Mouse (Mus musculus): ENCODE data around the gene Ppp1r26.
"Not testable (repeated sequence)": the region's sequence is repeated elsewhere in the genome, so short reads cannot be mapped to it uniquely, and the experiment has no call there.

The Ppp1r26 gene

DNA sequence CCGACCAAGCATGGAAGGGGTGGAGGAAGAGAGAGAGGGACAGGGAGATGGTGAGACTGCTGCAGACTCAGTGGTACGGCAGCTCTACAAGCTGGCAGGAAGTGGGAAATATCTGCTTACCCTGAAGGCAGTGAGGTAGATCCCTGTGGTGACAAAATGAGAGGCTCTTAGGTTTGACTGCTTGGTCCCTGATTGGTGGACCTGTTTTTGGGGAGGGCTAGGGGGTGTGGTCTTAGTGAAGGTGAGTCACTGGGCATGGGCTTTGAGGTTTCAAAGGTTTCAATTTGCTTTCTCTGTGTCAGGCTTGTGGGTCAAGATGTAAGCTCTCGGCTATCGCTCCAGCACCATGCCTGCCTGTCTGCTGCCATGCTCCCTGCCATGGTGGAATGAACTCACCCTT is 1.5 kb upstream of the Ppp1r26 start:
- in situ Hi-C loops (cut with MboI, MseI), result no loop called here

- in situ Hi-C loops (cut with MboI, MseI), result no loop called here
These were observed 452 bp upstream of the Ppp1r26 start for GRCm38 (mm10) chr2:28446181-28446514.

DNA sequence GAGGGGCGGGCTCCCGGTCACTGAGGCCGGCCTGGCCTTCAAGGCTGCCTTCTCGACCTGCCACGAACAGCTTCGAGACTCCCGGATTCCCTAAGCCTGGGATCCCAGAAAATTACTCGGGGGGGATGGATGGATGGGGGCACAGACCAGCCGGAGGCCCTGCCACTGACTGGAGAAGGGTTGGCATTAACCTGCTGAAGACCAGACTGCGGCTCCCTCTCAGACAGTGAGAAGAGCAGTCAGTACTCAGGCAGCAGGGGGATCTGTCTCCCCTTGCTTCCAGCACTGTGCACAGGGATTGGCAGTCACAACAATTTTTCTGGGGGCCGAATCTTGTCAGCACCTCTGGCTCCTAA is 693 bp downstream of the Ppp1r26 start:
- in situ Hi-C loops (cut with MboI, MseI), result no loop called here

DNA sequence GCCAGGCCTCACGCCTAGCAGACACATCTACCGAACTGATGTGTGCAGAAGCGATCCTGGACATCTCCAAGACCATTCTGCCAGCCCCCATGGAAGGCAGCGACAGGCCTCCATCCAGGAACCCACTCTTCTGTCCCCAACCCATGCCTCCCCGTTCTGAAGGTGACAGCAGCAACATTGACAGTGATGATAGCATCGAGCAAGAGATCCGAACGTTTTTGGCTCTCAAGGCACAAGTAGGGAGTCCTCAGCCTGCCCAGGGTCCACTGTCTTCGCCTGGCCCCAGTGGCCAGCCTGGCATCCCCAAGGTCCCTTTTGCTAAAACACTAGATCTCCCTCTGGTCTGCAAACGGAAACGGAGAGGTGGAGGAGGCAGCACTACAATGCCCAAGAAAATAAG is 5.1 kb downstream of the Ppp1r26 start:
- in situ Hi-C loops (cut with MboI, MseI), result no loop called here

- in situ Hi-C loops (cut with MboI, MseI), result no loop called here
These were observed 6.9 kb downstream of the Ppp1r26 start for GRCm38 (mm10) chr2:28453539-28453938.

- in situ Hi-C loops (cut with MboI, MseI), result no loop called here
These were observed 10.0 kb downstream of the Ppp1r26 start for GRCm38 (mm10) chr2:28456616-28457015.

GRCm38 (mm10) chr2:28463919-28464318 is 17.3 kb downstream of the Ppp1r26 start:
- in situ Hi-C loops (cut with MboI, MseI), result no loop called here

DNA sequence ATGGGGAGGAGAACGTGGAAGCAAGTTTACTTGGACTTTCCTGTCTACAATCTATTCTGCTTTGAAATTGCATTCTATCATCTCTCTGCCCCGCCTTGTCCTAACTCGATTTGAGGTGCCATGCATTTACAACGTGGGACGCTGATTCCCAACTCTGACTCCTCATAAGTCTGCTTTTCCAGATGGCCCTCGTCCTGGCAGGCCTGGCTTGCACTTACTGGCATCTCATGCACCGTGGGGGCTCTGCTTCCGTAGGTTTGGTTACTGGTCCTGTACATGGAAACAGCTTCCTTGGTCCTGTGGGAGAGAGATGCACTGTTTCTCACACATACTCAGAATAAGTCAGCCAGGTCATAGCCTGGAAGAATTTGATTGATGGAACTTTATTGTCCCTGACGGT is 18.3 kb downstream of the Ppp1r26 start:
- in situ Hi-C loops (cut with MboI, MseI), result no loop called here

DNA sequence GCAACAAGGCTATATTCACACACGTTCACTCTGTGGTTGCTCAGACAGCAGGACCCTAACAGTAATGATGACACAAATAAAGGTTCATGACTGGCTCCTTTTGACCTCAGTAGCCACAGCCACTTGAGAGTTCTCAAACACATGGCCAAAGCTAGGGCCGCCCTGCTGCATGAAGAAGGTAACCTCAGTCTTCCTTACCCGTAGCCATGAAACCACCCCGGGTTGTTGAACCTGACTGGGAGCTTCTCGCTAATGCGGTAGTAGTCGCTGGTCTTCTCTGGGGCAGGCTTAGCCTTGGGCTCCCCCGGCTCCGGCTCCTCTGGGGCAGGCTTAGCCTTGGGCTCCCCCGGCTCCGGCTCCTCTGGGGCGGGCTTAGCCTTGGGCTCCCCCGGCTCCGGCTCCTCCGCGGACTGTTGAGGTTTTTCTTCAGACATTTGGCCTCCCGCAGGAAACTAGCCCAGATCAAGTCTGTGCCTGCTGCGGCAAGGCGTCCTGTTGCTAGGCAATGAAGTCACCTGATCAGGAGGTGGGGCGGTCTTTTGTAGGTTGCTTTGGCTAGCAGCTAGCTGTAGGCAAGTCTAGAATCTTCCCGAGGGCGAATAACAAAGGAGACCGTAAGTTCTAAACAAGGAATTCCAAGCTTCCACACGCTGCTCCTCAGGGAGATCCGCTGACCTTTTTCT is 19.4 kb downstream of the Ppp1r26 start, which contains the start of gene 1700007K13Rik:
Gene 1700007K13Rik, minus strand, starts transcription at position 497 of the 683 bp plus-strand sequence.
- in situ Hi-C loops (cut with MboI, MseI), result no loop called here

DNA sequence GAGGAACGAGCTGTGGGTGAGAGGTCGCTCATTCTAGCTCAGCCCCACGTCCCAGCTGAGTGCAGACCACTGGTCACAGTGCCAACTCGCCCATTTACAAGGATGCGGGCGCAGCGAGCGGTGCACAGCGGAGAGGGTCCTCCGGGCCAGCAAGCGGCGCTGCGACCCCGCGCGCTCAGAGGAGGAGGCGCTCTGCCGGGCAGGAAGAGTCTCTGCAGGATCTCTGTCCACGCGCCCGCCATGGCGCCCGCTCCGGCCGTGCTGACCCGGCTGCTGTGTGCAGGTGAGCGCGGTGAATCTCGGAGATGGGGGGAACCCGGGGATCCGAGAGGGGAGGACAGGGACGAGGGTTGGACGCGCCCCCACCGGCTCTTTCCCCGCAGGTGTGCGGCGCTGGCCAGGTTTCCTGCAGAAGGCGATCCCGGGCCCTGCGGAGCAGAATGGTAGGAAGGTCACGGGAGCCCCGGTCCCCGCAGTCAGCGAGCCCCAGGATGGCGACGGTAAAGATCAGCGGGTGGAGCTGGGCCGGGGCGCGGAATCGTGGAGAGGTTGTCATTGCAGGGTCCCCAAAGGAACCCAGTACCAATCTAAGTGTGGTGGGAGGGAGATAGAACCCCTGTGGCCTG is 21.4 kb downstream of the Ppp1r26 start, which contains the start of gene Mrps2:
Gene Mrps2, plus strand, starts transcription at position 207 of the 626 bp plus-strand sequence.
- in situ Hi-C loops (cut with MboI, MseI), result no loop called here

- in situ Hi-C loops (cut with MboI, MseI), result no loop called here
These were observed 22.1 kb downstream of the Ppp1r26 start for GRCm38 (mm10) chr2:28468486-28469225.

GRCm38 (mm10) chr2:28469461-28469860 is 22.9 kb downstream of the Ppp1r26 start:
- in situ Hi-C loops (cut with MboI, MseI), result no loop called here

GRCm38 (mm10) chr2:28470591-28470990 is 24.0 kb downstream of the Ppp1r26 start:
- in situ Hi-C loops (cut with MboI, MseI), result no loop called here

GRCm38 (mm10) chr2:28472011-28472410 is 25.4 kb downstream of the Ppp1r26 start:
- in situ Hi-C loops (cut with MboI, MseI), result not testable (repeated sequence)

- in situ Hi-C loops (cut with MboI, MseI), result not testable (repeated sequence)
These were observed 31.4 kb downstream of the Ppp1r26 start for GRCm38 (mm10) chr2:28477993-28478392.

GRCm38 (mm10) chr2:28479208-28480204 is 32.9 kb downstream of the Ppp1r26 start:
- in situ Hi-C loops (cut with MboI, MseI), result no loop called here

DNA sequence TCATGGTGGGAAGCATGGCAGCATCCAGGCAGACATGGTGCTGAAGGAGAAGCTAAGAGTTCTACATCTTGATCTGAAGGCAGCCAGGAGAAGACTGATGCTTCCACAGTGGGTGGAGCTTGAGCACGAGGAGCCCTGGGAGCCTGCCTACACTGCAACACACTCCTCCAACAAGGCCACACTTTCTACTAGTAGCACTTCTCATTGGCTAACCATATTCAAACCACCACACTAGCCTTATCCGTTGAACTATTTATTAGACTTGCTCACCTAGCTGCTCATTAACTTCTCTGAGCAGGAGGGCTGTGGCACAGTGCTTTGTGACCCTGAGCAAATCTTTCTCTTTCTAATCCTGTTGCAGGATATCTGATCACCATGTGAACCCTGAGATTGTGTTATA is 37.3 kb downstream of the Ppp1r26 start:
- in situ Hi-C loops (cut with MboI, MseI), result no loop called here

DNA sequence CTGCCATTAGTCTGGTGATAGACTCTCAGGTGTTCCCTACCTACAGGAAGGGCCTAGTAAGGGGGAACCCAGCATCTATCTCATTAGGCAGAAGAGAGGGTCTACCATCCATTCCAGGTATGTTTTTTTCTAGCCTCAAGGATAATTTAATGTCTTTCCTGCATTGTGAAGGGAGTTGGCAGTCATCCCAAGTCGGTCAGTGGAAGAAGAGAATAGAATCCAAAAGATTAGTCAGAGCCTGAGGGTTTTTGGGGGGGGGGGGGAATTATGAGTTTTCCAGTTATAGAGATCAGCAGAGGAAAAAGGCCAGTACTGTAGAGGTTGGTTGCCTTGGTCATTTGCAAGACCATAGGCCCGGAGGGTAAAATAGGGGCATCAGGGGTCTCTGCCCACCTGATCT is 47.9 kb downstream of the Ppp1r26 start:
- in situ Hi-C loops (cut with MboI, MseI), result no loop called here

DNA sequence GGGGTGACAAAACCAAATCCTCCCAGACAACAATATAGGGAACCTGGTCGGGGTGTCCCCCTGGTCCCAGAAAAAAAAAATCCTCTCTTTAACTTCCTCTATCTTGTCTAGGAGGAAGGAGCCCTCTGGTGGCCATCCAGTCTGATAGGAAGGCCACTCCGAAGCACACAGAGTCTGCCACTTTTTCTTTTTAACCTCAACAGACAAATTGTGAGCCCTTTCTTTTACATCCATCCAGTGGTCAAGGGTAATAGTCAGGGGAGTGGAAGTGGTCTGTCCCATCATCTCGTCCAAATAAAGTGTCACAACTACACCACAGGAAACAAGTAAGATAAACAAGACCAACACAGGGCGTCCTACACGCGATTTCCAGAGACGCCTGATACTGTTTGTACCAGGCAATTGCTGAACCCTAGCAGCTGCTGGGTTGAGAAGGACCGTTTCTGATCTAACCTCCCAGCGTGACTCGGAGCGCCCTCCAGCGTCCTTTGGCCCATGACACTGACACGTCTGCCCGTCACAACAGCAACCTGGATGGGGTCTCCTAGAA is 48.7 kb downstream of the Ppp1r26 start:
- in situ Hi-C loops (cut with MboI, MseI), result no loop called here

DNA sequence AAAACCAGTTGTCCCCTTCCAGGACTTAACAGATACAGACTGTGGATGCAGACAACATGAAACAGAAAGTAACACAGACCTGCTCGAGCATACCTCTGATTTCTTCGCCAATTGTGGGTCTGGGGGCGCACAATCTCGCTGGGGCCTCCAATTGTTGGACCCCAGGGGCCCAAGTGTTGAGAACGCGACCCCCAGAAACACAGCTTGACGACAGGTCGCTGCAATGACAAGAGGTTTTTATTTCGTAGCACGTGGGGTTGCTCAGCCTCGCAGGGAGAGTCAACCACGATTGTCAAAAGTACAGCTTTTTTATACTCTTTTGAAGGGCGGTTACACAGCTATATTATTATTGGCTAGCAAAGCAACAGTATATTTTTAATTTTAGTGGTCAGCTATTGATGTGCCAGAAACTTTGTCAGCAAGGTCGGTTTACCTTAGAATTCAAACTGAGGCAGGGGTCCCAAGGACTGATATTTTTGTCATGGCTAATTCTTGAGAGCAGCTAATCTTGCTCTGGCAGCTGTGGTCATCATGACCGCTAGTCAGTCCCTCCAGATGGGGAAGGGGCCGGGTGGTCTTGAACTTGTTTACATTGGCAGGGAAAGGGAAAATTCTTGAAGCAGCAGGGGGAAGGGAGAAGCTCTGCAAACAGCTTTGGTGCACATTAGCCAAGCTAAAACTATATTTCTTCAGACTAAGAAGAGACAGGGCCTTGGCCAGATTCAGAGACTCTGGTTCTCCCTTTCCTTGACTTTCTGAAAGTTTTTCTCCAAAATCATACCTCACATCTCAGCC is 49.4 kb downstream of the Ppp1r26 start:
- in situ Hi-C loops (cut with MboI, MseI), result no loop called here
